Mouse (Mus musculus) G1E (cell line): ENCODE measurements around the gene Phf2. TPM values are rescaled to one million over a fixed set of nuclear protein-coding genes. Genes with fewer than 3 reads are reported as not detected.

ENCODE experiments used
- ATAC-seq: 2 replicates; pipeline ENCODE4 v1.8.0; 2016; ENCODE audit warnings: mild to moderate bottlenecking; ENCODE audit not compliant: insufficient number of reproducible peaks, poor library complexity, low FRiP score, severe bottlenecking; ENCODE audit errors: extremely low read depth
- DNase-seq: peaks from one replicate; pipeline ENCODE4 v3.0.0; 2012; ENCODE audit warnings: low spot score
- H3K27me3 ChIP-seq: 2 replicates; pipeline ENCODE4 v1.6.1; 2012; ENCODE audit warnings: mild to moderate bottlenecking, low read length, inconsistent platforms; ENCODE audit not compliant: insufficient read depth
- H3K36me3 ChIP-seq: replicated peaks from 2 replicates; pipeline ENCODE3; 2012; ENCODE audit warnings: mild to moderate bottlenecking, inconsistent platforms
- H3K4me1 ChIP-seq: 2 replicates; pipeline ENCODE4 v1.6.1; 2012; ENCODE audit warnings: low read depth, low read length, inconsistent platforms, mixed read lengths; ENCODE audit not compliant: insufficient read depth
- H3K4me3 ChIP-seq: 2 replicates; pipeline ENCODE4 v1.5.1; 2012; ENCODE audit warnings: low read depth, mild to moderate bottlenecking, inconsistent platforms, low read length, moderate library complexity, mixed read lengths
- H3K9me3 ChIP-seq: replicated peaks from 2 replicates; pipeline ENCODE4 v1.6.1; 2012; ENCODE audit warnings: inconsistent platforms
- CTCF ChIP-seq: IDR thresholded peaks from 2 replicates; pipeline ENCODE4 v1.5.1; 2012; ENCODE audit warnings: low read depth, low read length, inconsistent platforms, mixed read lengths
- GATA1 ChIP-seq: IDR thresholded peaks from 2 replicates; pipeline ENCODE4 v1.6.1; 2012; ENCODE audit warnings: borderline replicate concordance, low read length, inconsistent platforms, mixed read lengths
- GATA2 ChIP-seq: IDR thresholded peaks from 2 replicates; pipeline ENCODE4 v1.6.1; 2012; ENCODE audit warnings: low read depth, low read length, inconsistent platforms, borderline replicate concordance
- POLR2AphosphoS5 ChIP-seq: IDR thresholded peaks from 2 replicates; pipeline ENCODE4 v1.6.1; 2012; ENCODE audit warnings: low read depth, low read length, inconsistent platforms; ENCODE audit not compliant: insufficient replicate concordance
- TAL1 ChIP-seq: conservative IDR thresholded peaks from 2 replicates; pipeline ENCODE4 v1.6.1; 2012; ENCODE audit warnings: low read depth, low read length, inconsistent platforms, mixed read lengths
- polyA plus RNA-seq: library from polyadenylated mRNA; stranded (reverse); fragments of >175 nt; gene quantifications from 2 replicates; pipeline ENCODE4 v1.2.3, GENCODE M21; 2012
- total RNA-seq, 2 experiments: library from RNA; stranded (forward) in 1 of 2; stranded (reverse) in 1 of 2; fragments of 200-1000 nt in 1 of 2; fragments of >200 nt in 1 of 2; fragmentation: Nextera tagmentation in 1 of 2; gene quantifications; 2 replicates each; pipeline ENCODE4 v1.2.3; 2014 to 2017

The Phf2 gene
- total and polyA plus RNA-seq, 3 experiments, result 9.6 to 53.7 (median 45.3) TPM

GRCm38 (mm10) chr13:48802181-48802580 lies 68.7 kb downstream of the Phf2 start:
- Histone ChIP-seq H3K36me3 (peaks cover 68% of the 10 kb centered on the region), H3K4me1 (peaks cover 4% of the 10 kb centered on the region; the same call in 1 of the 2 replicates), H3K27me3 (peaks cover 14% of the 10 kb centered on the region), H3K9me3 (no peaks in the 10 kb centered on the region), H3K4me3 (no peak overlapping the region)
- ATAC-seq (no peak), DNase-seq (no peak)
- no peak for TF ChIP-seq GATA2
- TF ChIP-seq TAL1, result no peak
- no peak for TF ChIP-seq CTCF
- TF ChIP-seq POLR2AphosphoS5, result no peak
- TF ChIP-seq GATA1, result no peak

- H3K9me3 ChIP-seq, result no peaks in the 10 kb centered on the region
- no peak overlapping the region for H3K4me3 ChIP-seq
- peaks cover 4% of the 10 kb centered on the region; the same call in 1 of the 2 replicates for H3K4me1 ChIP-seq
- ATAC-seq, result no peak
- H3K27me3 ChIP-seq, result peaks cover 20% of the 10 kb centered on the region
- TF ChIP-seq GATA2, result no peak
- peak; percentile 93 for TF ChIP-seq CTCF
- DNase-seq, result peak; percentile 55
- peaks cover 56% of the 10 kb centered on the region for H3K36me3 ChIP-seq
Observed at GRCm38 (mm10) chr13:48800850-48801546, 69.9 kb downstream of the Phf2 start.

DNA sequence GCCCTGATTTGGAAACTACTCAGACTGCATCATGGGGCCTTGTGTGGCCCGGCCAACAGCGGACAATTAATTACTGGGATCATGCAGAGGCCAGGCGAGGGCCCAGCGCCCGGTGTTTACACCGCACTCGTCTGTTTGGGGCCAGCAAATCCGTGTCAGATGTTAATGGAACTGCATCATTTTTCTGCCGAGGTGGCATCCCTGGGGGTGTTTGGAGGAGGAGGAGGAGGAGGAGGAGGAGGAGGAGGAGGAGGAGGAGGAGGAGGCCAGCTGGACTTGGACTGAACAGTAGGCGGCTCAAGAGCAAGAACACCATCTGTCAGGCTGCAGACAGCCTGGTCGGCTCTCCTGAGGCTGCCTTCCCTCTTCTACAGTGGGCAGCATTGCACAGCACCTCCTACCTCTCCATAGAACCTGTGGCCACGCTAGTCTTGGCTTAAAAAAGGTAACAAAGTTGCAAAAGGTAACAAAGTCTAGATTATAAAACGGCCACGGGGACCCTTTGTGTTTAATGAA lies 72.6 kb downstream of the Phf2 start:
- Histone ChIP-seq H3K4me3 (no peak overlapping the region), H3K27me3 (peaks cover 28% of the 10 kb centered on the region), H3K9me3 (no peaks in the 10 kb centered on the region), H3K36me3 (peaks cover 30% of the 10 kb centered on the region), H3K4me1 (peaks cover 4% of the 10 kb centered on the region; the same call in 1 of the 2 replicates)
- ATAC-seq (no peak), DNase-seq (no peak)
- TF ChIP-seq POLR2AphosphoS5 (no peak), TAL1 (no peak)

- no peak for ATAC-seq
- peaks cover 15% of the 10 kb centered on the region for H3K36me3 ChIP-seq
- H3K9me3 ChIP-seq, result no peaks in the 10 kb centered on the region
- peaks cover 28% of the 10 kb centered on the region for H3K27me3 ChIP-seq
- no peak overlapping the region for H3K4me3 ChIP-seq
- DNase-seq, result no peak
- H3K4me1 ChIP-seq, result peaks cover 4% of the 10 kb centered on the region; the same call in 1 of the 2 replicates
- no peak for TF ChIP-seq CTCF
- TF ChIP-seq GATA1, result no peak
- TF ChIP-seq TAL1, result no peak
- no peak for TF ChIP-seq GATA2
- TF ChIP-seq POLR2AphosphoS5, result no peak
Observed at GRCm38 (mm10) chr13:48796906-48797305, 74.0 kb downstream of the Phf2 start.

- H3K27me3 ChIP-seq, result peaks cover 31% of the 10 kb centered on the region
- no peaks in the 10 kb centered on the region for H3K9me3 ChIP-seq
- no peak overlapping the region for H3K4me3 ChIP-seq
- peaks cover 5% of the 10 kb centered on the region for H3K36me3 ChIP-seq
- ATAC-seq (no peak), DNase-seq (no peak)
- TF ChIP-seq POLR2AphosphoS5 (no peak), GATA2 (no peak), CTCF (no peak), TAL1 (no peak)
- H3K4me1 ChIP-seq, result no peaks in the 10 kb centered on the region
Observed at GRCm38 (mm10) chr13:48795711-48796110, 75.2 kb downstream of the Phf2 start.

DNA sequence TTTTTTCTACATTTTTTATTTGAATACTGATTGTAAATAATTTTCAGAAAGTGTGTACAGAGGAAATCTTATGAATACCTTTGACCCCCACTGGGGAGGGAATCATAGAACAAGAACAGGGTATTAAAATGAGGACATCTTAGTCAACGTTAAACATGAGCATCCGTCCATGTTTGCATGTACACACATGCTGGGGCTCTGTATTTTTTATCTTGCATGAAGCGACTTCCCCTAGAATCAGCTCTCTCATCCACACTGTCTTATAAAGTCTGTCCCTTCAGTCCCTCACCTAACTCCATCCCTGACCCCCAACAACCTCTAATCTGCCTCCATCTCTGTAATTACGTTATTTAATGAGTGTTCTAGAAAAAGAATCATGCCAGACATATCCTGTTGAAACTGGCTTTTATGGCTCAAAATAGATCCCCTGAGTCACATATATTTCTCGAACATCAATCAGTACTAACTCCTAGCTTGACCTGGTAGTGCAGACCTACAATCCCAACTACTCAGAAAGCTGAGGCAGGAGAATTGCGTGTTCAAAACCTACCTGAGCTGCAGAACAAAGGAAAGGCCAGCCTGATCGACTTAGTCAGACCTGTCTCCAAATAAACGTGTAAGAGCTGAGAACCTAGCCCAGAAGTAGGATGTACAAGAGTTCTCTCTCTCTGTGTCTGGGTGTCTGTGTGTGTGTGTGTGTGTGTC lies 86.2 kb downstream of the Phf2 start:
- DNase-seq, result no peak
- H3K4me1 ChIP-seq, result no peaks in the 10 kb centered on the region
- H3K4me3 ChIP-seq, result no peak overlapping the region
- H3K9me3 ChIP-seq, result no peaks in the 10 kb centered on the region
- TF ChIP-seq CTCF (no peak), TAL1 (no peak), GATA2 (no peak), GATA1 (no peak), POLR2AphosphoS5 (no peak)
- H3K36me3 ChIP-seq, result no peaks in the 10 kb centered on the region
- ATAC-seq, result no peak
- peaks cover 9% of the 10 kb centered on the region for H3K27me3 ChIP-seq
